Mouse (Mus musculus) heart, embryonic 14.5 days (tissue): ENCODE results near the gene Usp11. TPM values are rescaled to one million over a fixed set of nuclear protein-coding genes. Genes with fewer than 3 reads are reported as not detected.
"Not testable (repeated sequence)": the region's sequence is repeated elsewhere in the genome, so short reads cannot be mapped to it uniquely, and the experiment has no call there.

Experiments
- ATAC-seq: fragments of 200-750 bp; cut with Nextera tagmentation; 2 replicates; pipeline ENCODE4 v1.8.0; 2017; ENCODE audit warnings: low read depth, moderate TSS enrichment; ENCODE audit not compliant: insufficient number of reproducible peaks, insufficient read depth, low FRiP score
- H3K27ac ChIP-seq, 2 experiments: fragments of 200-500 bp in 1 of 2; fragments of 300-500 bp in 1 of 2; sonication (generic) in 1 of 2; replicated peaks in 1 of 2; 2 replicates each; pipeline ENCODE4 v1.5.1; 2012 to 2014; ENCODE audit warnings: low read depth in 2 of 2, low read length in 2 of 2, control low read depth in 1 of 2, mild to moderate bottlenecking in 1 of 2, mixed read lengths in 1 of 2; ENCODE audit not compliant: control insufficient read depth in 1 of 2, insufficient read depth in 1 of 2
- H3K27me3 ChIP-seq: fragments of 300-500 bp; sonication (generic); 2 replicates; pipeline ENCODE4 v1.6.1; 2014; ENCODE audit warnings: mild to moderate bottlenecking, low read length, control low read depth; ENCODE audit not compliant: control insufficient read depth, insufficient read depth
- H3K36me3 ChIP-seq: fragments of 300-500 bp; sonication (generic); 2 replicates; pipeline ENCODE4 v1.6.1; 2014; ENCODE audit warnings: mild to moderate bottlenecking, control low read depth, low read length, mixed read lengths; ENCODE audit not compliant: control insufficient read depth, insufficient read depth
- H3K4me1 ChIP-seq, 2 experiments: fragments of 200-500 bp in 1 of 2; fragments of 300-500 bp in 1 of 2; sonication (generic) in 1 of 2; 2 replicates each; pipeline ENCODE4 v1.6.1; 2012 to 2014; ENCODE audit warnings: low read length in 2 of 2, control low read depth in 1 of 2, mixed read lengths in 1 of 2; ENCODE audit not compliant: control insufficient read depth in 2 of 2, insufficient read depth in 2 of 2
- H3K4me2 ChIP-seq: fragments of 300-500 bp; sonication (generic); 2 replicates; pipeline ENCODE4 v1.6.1; 2014; ENCODE audit warnings: mild to moderate bottlenecking, low read length
- H3K4me3 ChIP-seq, 2 experiments: fragments of 200-500 bp in 1 of 2; fragments of 300-500 bp in 1 of 2; sonication (generic) in 1 of 2; 2 replicates each; pipeline ENCODE4 v1.5.1; 2012 to 2014; ENCODE audit warnings: low read length in 2 of 2, mild to moderate bottlenecking in 2 of 2, control low read depth in 1 of 2, low read depth in 1 of 2, moderate library complexity in 1 of 2; ENCODE audit not compliant: control insufficient read depth in 1 of 2, insufficient read depth in 1 of 2
- H3K9ac ChIP-seq: fragments of 300-500 bp; sonication (generic); 2 replicates; pipeline ENCODE4 v1.6.1; 2014; ENCODE audit warnings: mild to moderate bottlenecking, low read length
- H3K9me3 ChIP-seq: fragments of 300-500 bp; sonication (generic); 2 replicates; pipeline ENCODE4 v1.6.1; 2016; ENCODE audit warnings: low read length, control low read depth; ENCODE audit not compliant: control insufficient read depth
- WGBS: fragments of 180-500 bp; shearing (Covaris S2); extraction: QIAGEN DNeasy Blood & Tissue Kit; methylation state at CpG from one replicate; pipeline ENCODE4 v1.1.7; 2014; 5-methylcytosine and 5-hydroxymethylcytosine counted together
- polyA plus RNA-seq: library from polyadenylated mRNA; unstranded; fragments of >200 nt; fragmentation: Nextera tagmentation; extraction: Ambion mirVana; gene quantifications from 2 replicates; pipeline ENCODE4 v1.2.1, GENCODE M21; 2014

Usp11 gene
- polyA plus RNA-seq, 1 experiment from 2014 or later: 34.5 TPM

DNA sequence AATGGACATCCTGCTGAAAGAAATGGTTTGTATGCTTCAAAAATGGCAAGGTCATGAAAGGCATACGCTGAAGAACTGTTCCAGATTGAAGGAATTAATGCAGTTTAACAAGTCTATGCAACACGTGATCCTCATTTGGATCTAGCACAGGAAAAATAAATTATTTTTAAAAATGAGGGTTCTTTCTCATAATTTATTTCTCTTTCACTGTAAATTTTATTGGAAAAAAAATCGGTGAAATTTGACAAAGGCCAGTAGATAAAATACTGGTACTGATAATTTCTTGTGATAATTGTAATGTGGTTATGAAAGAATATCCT is 1.3 kb downstream of the Usp11 start:
- Histone ChIP-seq H3K4me1 (no peaks in the 10 kb centered on the region), H3K27me3 (no peaks in the 10 kb centered on the region), H3K9me3 (no peaks in the 10 kb centered on the region), H3K36me3 (no peaks in the 10 kb centered on the region), H3K27ac (no peak overlapping the region; a peak in 1 of 4 replicates), H3K9ac (peak overlapping the region; percentile 82), H3K4me3 (peak overlapping the region in 1 of 2 experiments; percentile 57; a peak in 2 of 4 replicates), H3K4me2 (peak overlapping the region; percentile 62)
- ATAC-seq: no peak
- 26% methylated on average over 3 of the region's 3 CpGs for WGBS

DNA sequence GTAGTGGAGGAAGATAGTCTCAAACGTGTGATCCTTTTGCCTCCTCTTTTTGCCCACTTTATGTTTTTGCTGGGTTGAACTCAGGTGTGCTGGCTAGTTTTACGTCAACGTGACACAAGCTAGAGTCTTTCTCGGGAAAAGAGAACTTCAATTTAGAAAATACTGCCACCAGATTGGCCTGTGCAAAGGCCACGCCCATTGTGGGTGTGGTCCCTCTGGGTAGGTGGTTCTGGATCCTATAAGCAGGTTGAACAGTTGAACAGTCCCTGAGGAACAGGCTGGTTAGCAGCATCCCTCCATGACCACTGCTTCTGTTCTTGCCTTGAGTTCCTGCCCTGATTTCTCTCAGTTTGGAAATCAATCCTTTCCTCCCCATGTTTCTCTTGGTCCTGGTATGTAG is 25.0 kb downstream of the Usp11 start:
- Histone ChIP-seq H3K4me3 (no peak overlapping the region), H3K4me1 (no peaks in the 10 kb centered on the region), H3K36me3 (no peaks in the 10 kb centered on the region), H3K9ac (no peak overlapping the region), H3K9me3 (no peaks in the 10 kb centered on the region), H3K27ac (no peak overlapping the region), H3K27me3 (no peaks in the 10 kb centered on the region), H3K4me2 (no peak overlapping the region)
- ATAC-seq: no peak
- 67% methylated on average over 5 of the region's 5 CpGs for WGBS

DNA sequence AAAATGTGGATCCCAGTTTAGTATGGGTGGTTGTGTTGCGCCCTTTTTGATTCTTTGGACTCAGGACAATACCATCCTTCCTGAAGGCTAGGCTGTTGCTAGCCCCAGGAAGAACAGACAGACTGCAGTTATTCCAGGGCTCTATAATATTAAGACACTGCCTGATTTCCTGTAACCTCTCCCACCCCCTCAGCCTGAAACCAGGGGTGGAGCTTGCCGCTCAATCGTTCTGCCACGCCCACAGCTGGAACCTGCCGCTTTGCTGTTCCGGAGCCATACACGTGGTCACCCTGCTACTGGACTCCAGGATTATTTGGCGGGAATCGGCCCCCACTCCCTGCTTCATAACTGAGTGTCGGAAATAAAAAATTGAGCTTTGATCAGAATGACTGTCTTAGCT is 26.3 kb downstream of the Usp11 start:
- 38% methylated on average over 10 of the region's 10 CpGs for WGBS
- H3K9me3 ChIP-seq: not testable (repeated sequence)

DNA sequence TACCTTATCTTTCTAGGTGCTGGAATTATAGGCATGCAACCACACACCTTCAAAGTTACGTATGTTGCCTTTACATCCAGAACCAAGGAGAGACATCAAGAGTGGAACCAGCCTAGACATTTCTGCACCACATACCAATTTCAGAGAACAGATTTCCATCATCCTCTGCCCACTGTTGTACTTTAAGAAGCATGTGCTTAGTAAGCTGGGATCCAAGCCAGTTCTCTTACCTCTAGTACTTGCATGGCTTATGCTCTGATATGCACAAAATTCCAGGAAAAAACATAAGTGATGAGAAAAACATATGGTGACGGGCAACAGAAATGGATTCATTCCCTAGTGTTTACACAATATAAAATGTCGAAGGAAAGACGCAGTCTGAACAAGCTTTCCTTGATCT is 32.8 kb downstream of the Usp11 start:
- no peaks in the 10 kb centered on the region for H3K4me1 ChIP-seq
- WGBS: 81% methylated on average over 4 of the region's 4 CpGs
- H3K9me3 ChIP-seq: no peaks in the 10 kb centered on the region
- H3K4me2 ChIP-seq: no peak overlapping the region
- H3K4me3 ChIP-seq: no peak overlapping the region
- ATAC-seq: no peak
- no peak overlapping the region for H3K27ac ChIP-seq
- no peaks in the 10 kb centered on the region for H3K36me3 ChIP-seq
- H3K27me3 ChIP-seq: no peaks in the 10 kb centered on the region
- no peak overlapping the region for H3K9ac ChIP-seq

More for the DNA sequence above, 26.3 kb downstream of the Usp11 start:
- not testable (repeated sequence) for H3K27ac ChIP-seq, H3K4me1 ChIP-seq, ATAC-seq, H3K27me3 ChIP-seq, H3K9ac ChIP-seq, H3K36me3 ChIP-seq, H3K4me2 ChIP-seq, H3K4me3 ChIP-seq

DNA sequence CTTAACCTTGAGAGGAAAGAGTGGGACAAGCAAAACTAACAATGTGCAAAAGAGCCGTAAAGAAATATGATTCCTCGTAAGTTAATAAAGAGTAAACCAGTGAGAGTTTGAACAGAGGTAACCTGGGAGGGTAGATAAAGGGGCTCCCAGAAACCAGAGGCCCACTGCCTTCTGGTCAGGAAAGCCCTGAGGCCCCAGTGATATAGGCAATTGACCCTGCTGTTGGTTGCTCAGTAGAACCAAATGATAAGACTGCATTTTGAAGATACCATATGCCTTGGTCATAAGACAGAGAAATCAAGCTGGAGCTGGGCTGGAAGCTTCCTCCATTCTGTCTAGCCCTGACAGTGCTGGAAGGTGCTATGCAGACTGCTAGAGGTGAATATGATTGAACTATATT is 45.1 kb downstream of the Usp11 start:
- H3K27me3 ChIP-seq: no peaks in the 10 kb centered on the region
- H3K9me3 ChIP-seq: no peaks in the 10 kb centered on the region
- no peak overlapping the region for H3K4me3 ChIP-seq
- H3K36me3 ChIP-seq: no peaks in the 10 kb centered on the region
- H3K4me1 ChIP-seq: no peaks in the 10 kb centered on the region
- 78% methylated on average over 2 of the region's 2 CpGs for WGBS
- no peak for ATAC-seq
- H3K4me2 ChIP-seq: no peak overlapping the region
- no peak overlapping the region for H3K27ac ChIP-seq
- H3K9ac ChIP-seq: no peak overlapping the region

DNA sequence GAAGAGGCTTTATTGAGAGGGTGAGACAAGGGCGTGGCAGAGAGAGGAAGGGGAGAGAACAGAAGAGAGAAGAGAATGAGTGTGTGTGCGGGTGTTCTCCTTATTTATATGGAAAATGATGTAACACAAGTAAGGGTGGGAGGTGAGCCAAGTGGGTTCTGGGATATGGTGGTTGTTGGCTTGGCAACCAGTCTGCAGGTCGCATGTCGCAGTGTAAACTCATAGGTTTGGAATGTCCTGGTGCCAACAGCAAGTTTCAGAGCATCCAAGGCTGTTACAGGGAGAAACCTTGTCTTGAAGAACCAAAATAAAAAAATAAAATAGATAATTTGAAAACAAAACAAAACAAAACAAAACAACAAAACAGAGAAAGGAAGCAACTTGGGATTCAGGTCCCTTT is 57.5 kb downstream of the Usp11 start:
- Histone ChIP-seq H3K4me2 (no peak overlapping the region), H3K27me3 (no peaks in the 10 kb centered on the region), H3K4me3 (no peak overlapping the region), H3K9ac (no peak overlapping the region), H3K9me3 (no peaks in the 10 kb centered on the region), H3K27ac (no peak overlapping the region), H3K4me1 (no peaks in the 10 kb centered on the region), H3K36me3 (no peaks in the 10 kb centered on the region)
- ATAC-seq: no peak
- 77% methylated on average over 4 of the region's 4 CpGs for WGBS

Other genes starting within 250 kb of the Usp11 start
- gene Rgn, start 154.1 kb upstream of the Usp11 start, polyA plus RNA-seq: 1.3 and 1.7 TPM in 2 replicates
- gene Rbm10, start 86.4 kb upstream of the Usp11 start, polyA plus RNA-seq: 32.9 and 33.9 TPM in 2 replicates
- 476 and 493 TPM in 2 replicates for gene Ndufb11, start 86.3 kb upstream of the Usp11 start, polyA plus RNA-seq
- 143 and 144 TPM in 2 replicates for gene Uba1, start 45.6 kb upstream of the Usp11 start, polyA plus RNA-seq
- 71.3 and 85.2 TPM in 2 replicates for gene Cdk16, start 16.0 kb upstream of the Usp11 start, polyA plus RNA-seq
- 95.2 and 95.7 TPM in 2 replicates for gene Araf, start 93.9 kb downstream of the Usp11 start, polyA plus RNA-seq
- gene Timp1, start 166.3 kb downstream of the Usp11 start, polyA plus RNA-seq: 32.3 and 33.8 TPM in 2 replicates
- gene Syn1, start 217.1 kb downstream of the Usp11 start, polyA plus RNA-seq: 0.08 and 0.38 TPM in 2 replicates
- gene Cfp, start 227.6 kb downstream of the Usp11 start, polyA plus RNA-seq: 2.5 and 4.3 TPM in 2 replicates
- 5.3 and 7.1 TPM in 2 replicates for gene Elk1, start 246.7 kb downstream of the Usp11 start, polyA plus RNA-seq